Comparison of ENCODE assay signal across 11 mouse cellular contexts in the genomic region with DNA sequence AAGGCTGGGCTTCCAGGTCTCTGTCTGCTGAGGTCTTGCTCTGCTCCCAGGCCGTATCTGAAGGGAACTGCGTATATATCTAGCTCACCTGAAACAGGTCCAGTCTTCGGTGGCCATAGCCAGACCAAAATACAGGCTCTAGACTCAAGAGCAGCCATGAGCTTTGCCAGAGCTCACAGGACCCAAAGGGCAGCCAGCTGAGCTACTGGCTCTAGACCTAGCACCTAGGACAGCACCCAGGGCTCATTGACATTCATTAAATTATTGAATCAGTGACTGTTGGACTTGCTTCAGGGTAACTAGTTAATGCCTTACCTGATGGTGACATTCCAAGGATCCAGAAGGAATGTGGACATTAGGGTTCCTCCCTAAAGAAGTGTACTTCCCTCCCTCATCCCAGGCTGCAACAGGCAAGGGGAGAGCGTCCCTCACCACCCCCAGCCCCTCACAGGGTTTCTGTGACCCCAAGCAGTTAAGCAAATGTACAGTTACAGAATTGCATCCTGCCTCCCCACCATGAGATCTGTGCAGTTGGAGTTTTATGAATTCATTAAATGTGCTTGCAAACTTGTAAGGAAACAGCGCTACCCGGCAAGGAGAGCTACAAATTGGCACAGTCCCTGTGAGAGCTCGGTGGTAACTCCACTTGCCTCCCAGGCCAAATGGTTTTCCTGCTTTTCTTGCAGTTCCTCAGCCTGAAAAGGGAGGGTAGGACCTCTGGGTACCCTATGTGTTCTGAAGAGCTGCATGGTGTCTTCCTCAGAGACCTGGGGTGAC. TPM values are rescaled to one million over a fixed set of nuclear protein-coding genes. Genes with fewer than 3 reads are reported as not detected.
A peak's percentile ranks its signal among the peaks of the same experiment; 100 is the strongest.
DNase-seq lines count a peak whose midpoint lies in the region; ATAC-seq lines count a peak whose summit lies in the region.
"Had no signal": no experiment of that assay in that cellular context is flagged by ENCODE, and none has a peak within 500 bp of the region (broad histone marks: within the 10 kb centered on the region; RNA-seq: fewer than 3 reads in every experiment).

No protein-coding gene starts in this region.

- H3K27ac ChIP-seq in forebrain, embryonic 14.5 days (ENCODE audit: low read depth, low read length): peak overlapping the region; percentile 95
- H3K27ac ChIP-seq in midbrain, embryonic 13.5 days: peak overlapping the region; percentile 93
- H3K27ac ChIP-seq: liver, embryonic 13.5 days had no signal

- peak; percentile 56 for DNase-seq in adipocyte (ENCODE audit: low spot score)
- peak; percentile 35 for DNase-seq in forebrain, embryonic 14.5 days (ENCODE audit: low spot score)
- peak; percentile 92 for DNase-seq in kidney, adult 9 months
- no peak for DNase-seq in B cell, adult 2 months
- DNase-seq in layer of hippocampus, adult 18-20 months (ENCODE audit: low spot score in 2 of 2): no peak
- no peak for DNase-seq in ovary, postnatal 14 days (ENCODE audit: low spot score)
- no peak for DNase-seq in left cerebral cortex, adult 9 months (ENCODE audit: low spot score in 2 of 2)
- DNase-seq: adrenal gland, postnatal 25 days; liver, embryonic 13.5 days; thymus, postnatal 25 days had no signal

- H3K4me2 ChIP-seq in forebrain, embryonic 14.5 days (ENCODE audit: low read length): no peak overlapping the region
- no peak overlapping the region for H3K4me2 ChIP-seq in midbrain, embryonic 13.5 days (replicated peaks)
- H3K4me2 ChIP-seq: liver, embryonic 13.5 days had no signal

- H3K36me3 ChIP-seq in forebrain, embryonic 14.5 days (ENCODE audit: control insufficient read depth, insufficient read depth, low read length): no peaks in the 10 kb centered on the region
- no peaks in the 10 kb centered on the region for H3K36me3 ChIP-seq in midbrain, embryonic 13.5 days
- H3K36me3 ChIP-seq: liver, embryonic 13.5 days had no signal

- H3K9me3 ChIP-seq in forebrain, embryonic 14.5 days (replicated peaks; ENCODE audit: control insufficient read depth, low read length): no peaks in the 10 kb centered on the region
- H3K9me3 ChIP-seq in midbrain, embryonic 13.5 days: no peaks in the 10 kb centered on the region
- H3K9me3 ChIP-seq: liver, embryonic 13.5 days had no signal

- H3K4me1 ChIP-seq in forebrain, embryonic 14.5 days (ENCODE audit: control insufficient read depth, insufficient read depth, low read length): peaks cover 25% of the 10 kb centered on the region
- H3K4me1 ChIP-seq in midbrain, embryonic 13.5 days (replicated peaks): peaks cover 29% of the 10 kb centered on the region
- H3K4me1 ChIP-seq: liver, embryonic 13.5 days had no signal

- no peak for ATAC-seq in forebrain, embryonic 14.5 days
- no peak for ATAC-seq in midbrain, embryonic 13.5 days

- WGBS in forebrain, embryonic 14.5 days: 69% methylated on average over 7 of the region's 7 CpGs
- 74% methylated on average over 7 of the region's 7 CpGs for WGBS in midbrain, embryonic 13.5 days

- no peak overlapping the region for H3K4me3 ChIP-seq in forebrain, embryonic 14.5 days (ENCODE audit: low read depth, low read length)
- H3K4me3 ChIP-seq in midbrain, embryonic 13.5 days (replicated peaks): no peak overlapping the region
- H3K4me3 ChIP-seq: liver, embryonic 13.5 days had no signal

- H3K27me3 ChIP-seq in forebrain, embryonic 14.5 days (replicated peaks; ENCODE audit: control insufficient read depth, insufficient read depth, low read length): no peaks in the 10 kb centered on the region
- no peaks in the 10 kb centered on the region for H3K27me3 ChIP-seq in midbrain, embryonic 13.5 days
- H3K27me3 ChIP-seq: liver, embryonic 13.5 days had no signal

- no peak overlapping the region; the same call in 1 of the 2 replicates for H3K9ac ChIP-seq in forebrain, embryonic 14.5 days (ENCODE audit: low read length)
- H3K9ac ChIP-seq in midbrain, embryonic 13.5 days (replicated peaks): peak overlapping the region; percentile 40; the same call in 1 of the 2 replicates
- H3K9ac ChIP-seq: liver, embryonic 13.5 days had no signal

RNA-seq across cellular contexts. Expression of gene Chchd6, which starts 19.3 kb away (rescaled TPM):
- polyA plus RNA-seq in forebrain, embryonic 14.5 days (2014; fragmentation: Nextera tagmentation; extraction: Ambion mirVana): 183 and 184 TPM in 2 replicates
- 121 and 126 TPM in 2 replicates for polyA plus RNA-seq in midbrain, embryonic 13.5 days (2015; fragmentation: Nextera tagmentation; extraction: Ambion mirVana)
- total RNA-seq in layer of hippocampus, adult 18-20 months (2021): 10 to 100 TPM; 69.6 to 76.4 TPM

RNA-seq across cellular contexts. Expression of gene Txnrd3, which starts 29.0 kb away (rescaled TPM):
- polyA plus RNA-seq in forebrain, embryonic 14.5 days (2014; fragmentation: Nextera tagmentation; extraction: Ambion mirVana): 11.9 and 12.1 TPM in 2 replicates
- polyA plus RNA-seq in midbrain, embryonic 13.5 days (2015; fragmentation: Nextera tagmentation; extraction: Ambion mirVana): 12.6 and 13.3 TPM in 2 replicates
- 1 to 10 TPM; 3.7 to 4.0 TPM for total RNA-seq in layer of hippocampus, adult 18-20 months (2021)

Comparison
In these comparisons a context has a peak if more than half of its experiments do, and no peak if none do; other contexts are left out.
1. DNase-seq: peak in adipocyte (single experiment), forebrain, embryonic 14.5 days (single experiment) and kidney, adult 9 months (single experiment); none in B cell, adult 2 months (0 of 2), layer of hippocampus, adult 18-20 months (0 of 2), ovary, postnatal 14 days (single experiment) and left cerebral cortex, adult 9 months (0 of 2).